Mouse (Mus musculus): ENCODE measurements around the gene Chid1. TPM values are rescaled to one million over a fixed set of nuclear protein-coding genes. Genes with fewer than 3 reads are reported as not detected.

Gene Chid1
- 21.5 and 30.7 TPM in 2 replicates for polyA plus RNA-seq (2012; rRNA removed)

GRCm38 (mm10) chr7:141539556-141540311 lies at the start of gene Chid1:
TSS of gene Chid1 (minus strand) at chr7:141539857.
- no peaks in the 10 kb centered on the region for H3K36me3 ChIP-seq (ENCODE audit: control insufficient read depth, insufficient read depth, low read length)
- peaks cover 36% of the 10 kb centered on the region; the same call in 1 of the 2 replicates for H3K4me1 ChIP-seq (ENCODE audit: control insufficient read depth, insufficient read depth, insufficient read length, low read length)
- peak within 1 kb of the TSS; percentile 73 for H3K27ac ChIP-seq (ENCODE audit: insufficient read depth, low read depth, low read length)
- WGBS, result under 1% methylated on average over 46 of the region's 46 CpGs
- no peaks in the 10 kb centered on the region for H3K27me3 ChIP-seq (ENCODE audit: control insufficient read depth, insufficient read depth, low read length)
- TF ChIP-seq POLR2A (IDR thresholded peaks at IDR 0.05; ENCODE audit: low read depth, low read length), result peak; percentile 82; the same call in 1 of the 2 replicates
- no peak for TF ChIP-seq CTCF (IDR thresholded peaks at IDR 0.05; ENCODE audit: extremely low read depth, insufficient read length, insufficient replicate concordance, low read depth, low read length)
- peak within 1 kb of the TSS; percentile 76 for H3K4me3 ChIP-seq (ENCODE audit: low read depth, low read length)

GRCm38 (mm10) chr7:141588890-141589289 lies 49.2 kb upstream of the Chid1 start:
- 51% methylated on average over 6 of the region's 6 CpGs for WGBS
- H3K4me3 ChIP-seq (ENCODE audit: low read depth, low read length), result no peak overlapping the region
- H3K27me3 ChIP-seq (ENCODE audit: control insufficient read depth, insufficient read depth, low read length), result no peaks in the 10 kb centered on the region
- H3K27ac ChIP-seq (ENCODE audit: insufficient read depth, low read depth, low read length), result peak overlapping the region; percentile 54
- peaks cover 25% of the 10 kb centered on the region for H3K4me1 ChIP-seq (ENCODE audit: control insufficient read depth, insufficient read depth, insufficient read length, low read length)
- H3K36me3 ChIP-seq (ENCODE audit: control insufficient read depth, insufficient read depth, low read length), result peaks cover 17% of the 10 kb centered on the region
- TF ChIP-seq CTCF (IDR thresholded peaks at IDR 0.05; ENCODE audit: extremely low read depth, insufficient read length, insufficient replicate concordance, low read depth, low read length) (no peak), POLR2A (IDR thresholded peaks at IDR 0.05; ENCODE audit: low read depth, low read length) (no peak)

- Histone ChIP-seq H3K4me3 (ENCODE audit: low read depth, low read length) (no peak overlapping the region), H3K4me1 (ENCODE audit: control insufficient read depth, insufficient read depth, insufficient read length, low read length) (peaks cover 29% of the 10 kb centered on the region), H3K27me3 (ENCODE audit: control insufficient read depth, insufficient read depth, low read length) (no peaks in the 10 kb centered on the region), H3K27ac (ENCODE audit: insufficient read depth, low read depth, low read length) (no peak overlapping the region), H3K36me3 (ENCODE audit: control insufficient read depth, insufficient read depth, low read length) (peaks cover 13% of the 10 kb centered on the region)
- WGBS, result 93% methylated on average over 1 of the region's 1 CpGs
- TF ChIP-seq POLR2A (IDR thresholded peaks at IDR 0.05; ENCODE audit: low read depth, low read length), result no peak
- no peak for TF ChIP-seq CTCF (IDR thresholded peaks at IDR 0.05; ENCODE audit: extremely low read depth, insufficient read length, insufficient replicate concordance, low read depth, low read length)
Measured at GRCm38 (mm10) chr7:141585881-141586280, 46.2 kb upstream of the Chid1 start.

- 77% methylated on average over 4 of the region's 4 CpGs for WGBS
Measured at GRCm38 (mm10) chr7:141585288-141585687, 45.6 kb upstream of the Chid1 start.

DNA sequence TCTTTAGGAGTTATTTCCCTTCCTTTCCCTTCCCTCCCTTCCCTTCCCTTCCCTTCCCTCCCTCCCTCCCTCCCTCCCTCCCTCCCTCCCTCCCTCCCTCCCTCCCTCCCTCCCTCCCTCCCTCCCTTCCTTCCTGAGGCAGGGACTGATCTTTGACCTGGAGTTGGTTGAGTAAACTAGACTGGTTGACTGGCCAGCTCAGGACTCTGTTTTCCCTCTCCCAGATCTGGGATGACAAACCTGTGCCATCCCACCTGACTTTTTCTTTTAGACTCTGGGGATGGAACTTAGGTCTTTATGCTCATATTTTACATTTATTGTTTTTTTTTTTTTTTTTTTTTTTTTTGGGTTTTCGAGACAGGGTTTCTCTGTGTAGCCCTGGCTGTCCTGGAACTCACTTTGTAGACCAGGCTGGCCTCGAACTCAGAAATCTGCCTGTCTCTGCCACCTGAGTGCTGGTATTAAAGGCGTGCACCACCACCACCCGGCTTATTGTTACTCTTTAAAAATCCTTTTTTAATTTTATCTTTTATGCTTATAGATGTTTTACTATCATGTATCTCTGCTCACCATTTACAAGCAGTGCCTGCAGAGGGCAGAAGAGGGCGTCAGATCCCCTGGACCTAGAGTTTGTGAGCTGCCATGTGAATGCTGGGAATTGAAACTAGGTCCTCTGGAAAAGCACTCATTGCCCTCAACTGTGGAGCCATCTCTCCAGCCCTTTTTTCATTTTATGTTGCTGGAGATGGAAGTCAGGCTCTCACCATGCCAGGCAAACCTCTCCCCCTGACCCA lies 44.6 kb upstream of the Chid1 start:
- WGBS, result 87% methylated on average over 4 of the region's 5 CpGs
- peaks cover 40% of the 10 kb centered on the region for H3K4me1 ChIP-seq (ENCODE audit: control insufficient read depth, insufficient read depth, insufficient read length, low read length)
- TF ChIP-seq POLR2A (IDR thresholded peaks at IDR 0.05; ENCODE audit: low read depth, low read length) (no peak), CTCF (IDR thresholded peaks at IDR 0.05; ENCODE audit: extremely low read depth, insufficient read length, insufficient replicate concordance, low read depth, low read length) (no peak)
- H3K36me3 ChIP-seq (ENCODE audit: control insufficient read depth, insufficient read depth, low read length), result peaks cover 5% of the 10 kb centered on the region
- H3K4me3 ChIP-seq (ENCODE audit: low read depth, low read length), result no peak overlapping the region
- H3K27me3 ChIP-seq (ENCODE audit: control insufficient read depth, insufficient read depth, low read length), result no peaks in the 10 kb centered on the region
- 0 out of 2 replicates have a peak overlapping the region, but pooled peaks have one; percentile 26 for H3K27ac ChIP-seq (ENCODE audit: insufficient read depth, low read depth, low read length)

More at GRCm38 (mm10) chr7:141585288-141585687, 45.6 kb upstream of the Chid1 start:
- no peak for TF ChIP-seq POLR2A (IDR thresholded peaks at IDR 0.05; ENCODE audit: low read depth, low read length)
- TF ChIP-seq CTCF (IDR thresholded peaks at IDR 0.05; ENCODE audit: extremely low read depth, insufficient read length, insufficient replicate concordance, low read depth, low read length), result no peak
- H3K36me3 ChIP-seq (ENCODE audit: control insufficient read depth, insufficient read depth, low read length), result peaks cover 11% of the 10 kb centered on the region
- no peaks in the 10 kb centered on the region for H3K27me3 ChIP-seq (ENCODE audit: control insufficient read depth, insufficient read depth, low read length)
- no peak overlapping the region for H3K27ac ChIP-seq (ENCODE audit: insufficient read depth, low read depth, low read length)
- peaks cover 34% of the 10 kb centered on the region for H3K4me1 ChIP-seq (ENCODE audit: control insufficient read depth, insufficient read depth, insufficient read length, low read length)
- H3K4me3 ChIP-seq (ENCODE audit: low read depth, low read length), result no peak overlapping the region

DNA sequence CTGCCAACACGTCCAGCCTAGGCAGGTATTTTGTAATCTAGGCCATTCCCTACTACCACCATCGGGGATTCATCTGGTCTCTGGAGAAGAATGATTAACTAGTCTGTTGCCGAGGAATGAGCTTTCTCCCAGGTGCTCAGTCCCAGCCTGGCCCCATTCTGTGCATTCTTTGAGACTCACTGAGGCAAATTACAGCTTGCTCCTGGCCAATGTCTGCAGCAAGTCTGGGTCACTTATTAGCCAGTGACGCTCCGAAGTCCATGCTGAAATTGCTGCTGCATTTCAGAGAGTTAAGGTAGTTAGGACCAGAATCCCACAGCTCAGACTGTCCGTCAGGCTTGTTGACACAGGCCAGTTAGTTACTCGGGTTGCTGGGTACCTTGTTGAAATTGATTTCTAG lies 41.7 kb upstream of the Chid1 start:
- no peaks in the 10 kb centered on the region for H3K27me3 ChIP-seq (ENCODE audit: control insufficient read depth, insufficient read depth, low read length)
- no peak overlapping the region for H3K4me3 ChIP-seq (ENCODE audit: low read depth, low read length)
- WGBS, result 27% methylated on average over 7 of the region's 7 CpGs
- peaks cover 50% of the 10 kb centered on the region for H3K4me1 ChIP-seq (ENCODE audit: control insufficient read depth, insufficient read depth, insufficient read length, low read length)
- H3K27ac ChIP-seq (ENCODE audit: insufficient read depth, low read depth, low read length), result peak overlapping the region; percentile 65
- no peak for TF ChIP-seq CTCF (IDR thresholded peaks at IDR 0.05; ENCODE audit: extremely low read depth, insufficient read length, insufficient replicate concordance, low read depth, low read length)
- TF ChIP-seq POLR2A (IDR thresholded peaks at IDR 0.05; ENCODE audit: low read depth, low read length), result no peak
- 0 out of 2 replicates have a peak, but pooled peaks cover 1% of the 10 kb centered on the region for H3K36me3 ChIP-seq (ENCODE audit: control insufficient read depth, insufficient read depth, low read length)

- TF ChIP-seq CTCF (IDR thresholded peaks at IDR 0.05; ENCODE audit: extremely low read depth, insufficient read length, insufficient replicate concordance, low read depth, low read length), result no peak
- no peak for TF ChIP-seq POLR2A (IDR thresholded peaks at IDR 0.05; ENCODE audit: low read depth, low read length)
- H3K27ac ChIP-seq (ENCODE audit: insufficient read depth, low read depth, low read length), result no peak overlapping the region
- WGBS, result 54% methylated on average over 2 of the region's 2 CpGs
- no peaks in the 10 kb centered on the region for H3K27me3 ChIP-seq (ENCODE audit: control insufficient read depth, insufficient read depth, low read length)
- no peak overlapping the region for H3K4me3 ChIP-seq (ENCODE audit: low read depth, low read length)
- H3K4me1 ChIP-seq (ENCODE audit: control insufficient read depth, insufficient read depth, insufficient read length, low read length), result peaks cover 52% of the 10 kb centered on the region
- no peaks in the 10 kb centered on the region for H3K36me3 ChIP-seq (ENCODE audit: control insufficient read depth, insufficient read depth, low read length)
Measured at GRCm38 (mm10) chr7:141578943-141579342, 39.3 kb upstream of the Chid1 start.
